Mouse (Mus musculus) heart, embryonic 14.5 days (tissue): ENCODE measurements at regions not wholly inside any gene's neighbourhood (a gene's known extent, or its start where the extent isn't known, plus 50 kb on each side); places are given as distances from the start of the nearest gene placed in this dataset.
A peak's percentile ranks its signal among the peaks of the same experiment; 100 is the strongest.

Source experiments
- ATAC-seq: fragments of 200-750 bp; cut with Nextera tagmentation; 2 replicates; pipeline ENCODE4 v1.8.0; 2017; ENCODE audit warnings: low read depth, moderate TSS enrichment; ENCODE audit not compliant: insufficient number of reproducible peaks, insufficient read depth, low FRiP score
- H3K27ac ChIP-seq, 2 experiments: fragments of 200-500 bp in 1 of 2; fragments of 300-500 bp in 1 of 2; sonication (generic) in 1 of 2; replicated peaks in 1 of 2; 2 replicates each; pipeline ENCODE4 v1.5.1; 2012 to 2014; ENCODE audit warnings: low read depth in 2 of 2, low read length in 2 of 2, control low read depth in 1 of 2, mild to moderate bottlenecking in 1 of 2, mixed read lengths in 1 of 2; ENCODE audit not compliant: control insufficient read depth in 1 of 2, insufficient read depth in 1 of 2
- H3K27me3 ChIP-seq: fragments of 300-500 bp; sonication (generic); 2 replicates; pipeline ENCODE4 v1.6.1; 2014; ENCODE audit warnings: mild to moderate bottlenecking, low read length, control low read depth; ENCODE audit not compliant: control insufficient read depth, insufficient read depth
- H3K36me3 ChIP-seq: fragments of 300-500 bp; sonication (generic); 2 replicates; pipeline ENCODE4 v1.6.1; 2014; ENCODE audit warnings: mild to moderate bottlenecking, control low read depth, low read length, mixed read lengths; ENCODE audit not compliant: control insufficient read depth, insufficient read depth
- H3K4me1 ChIP-seq, 2 experiments: fragments of 200-500 bp in 1 of 2; fragments of 300-500 bp in 1 of 2; sonication (generic) in 1 of 2; 2 replicates each; pipeline ENCODE4 v1.6.1; 2012 to 2014; ENCODE audit warnings: low read length in 2 of 2, control low read depth in 1 of 2, mixed read lengths in 1 of 2; ENCODE audit not compliant: control insufficient read depth in 2 of 2, insufficient read depth in 2 of 2
- H3K4me2 ChIP-seq: fragments of 300-500 bp; sonication (generic); 2 replicates; pipeline ENCODE4 v1.6.1; 2014; ENCODE audit warnings: mild to moderate bottlenecking, low read length
- H3K4me3 ChIP-seq, 2 experiments: fragments of 200-500 bp in 1 of 2; fragments of 300-500 bp in 1 of 2; sonication (generic) in 1 of 2; 2 replicates each; pipeline ENCODE4 v1.5.1; 2012 to 2014; ENCODE audit warnings: low read length in 2 of 2, mild to moderate bottlenecking in 2 of 2, control low read depth in 1 of 2, low read depth in 1 of 2, moderate library complexity in 1 of 2; ENCODE audit not compliant: control insufficient read depth in 1 of 2, insufficient read depth in 1 of 2
- H3K9ac ChIP-seq: fragments of 300-500 bp; sonication (generic); 2 replicates; pipeline ENCODE4 v1.6.1; 2014; ENCODE audit warnings: mild to moderate bottlenecking, low read length
- H3K9me3 ChIP-seq: fragments of 300-500 bp; sonication (generic); 2 replicates; pipeline ENCODE4 v1.6.1; 2016; ENCODE audit warnings: low read length, control low read depth; ENCODE audit not compliant: control insufficient read depth
- WGBS: fragments of 180-500 bp; shearing (Covaris S2); extraction: QIAGEN DNeasy Blood & Tissue Kit; methylation state at CpG from one replicate; pipeline ENCODE4 v1.1.7; 2014; 5-methylcytosine and 5-hydroxymethylcytosine counted together

- no peak overlapping the region for H3K4me2 ChIP-seq
- H3K4me1 ChIP-seq = peaks cover 2% of the 10 kb centered on the region in 2 experiments
- H3K9ac ChIP-seq = no peak overlapping the region
- H3K27ac ChIP-seq = no peak overlapping the region
- H3K27me3 ChIP-seq = no peaks in the 10 kb centered on the region
- WGBS = 82% methylated on average over 9 of the region's 9 CpGs
- H3K36me3 ChIP-seq = no peaks in the 10 kb centered on the region
- no peaks in the 10 kb centered on the region for H3K9me3 ChIP-seq
- ATAC-seq = no peak
- no peak overlapping the region for H3K4me3 ChIP-seq
Observed at GRCm38 (mm10) chr3:130884393-130884792, 154.2 kb upstream of the Rpl34 start.

GRCm38 (mm10) chr3:130883928-130884327 lies 153.7 kb upstream of the Rpl34 start:
- H3K27ac ChIP-seq = no peak overlapping the region
- WGBS = 35% methylated on average over 4 of the region's 4 CpGs
- ATAC-seq = no peak

GRCm38 (mm10) chr3:130883319-130883718 lies 153.1 kb upstream of the Rpl34 start:
- WGBS = 70% methylated on average over 6 of the region's 6 CpGs
- H3K36me3 ChIP-seq = no peaks in the 10 kb centered on the region
- no peaks in the 10 kb centered on the region for H3K9me3 ChIP-seq
- no peak overlapping the region for H3K4me3 ChIP-seq
- no peaks in the 10 kb centered on the region for H3K27me3 ChIP-seq
- no peak overlapping the region for H3K27ac ChIP-seq
- H3K4me1 ChIP-seq = peaks cover 8 to 13% of the 10 kb centered on the region in 2 experiments
- no peak overlapping the region for H3K4me2 ChIP-seq
- no peak overlapping the region for H3K9ac ChIP-seq
- no peak for ATAC-seq

More at GRCm38 (mm10) chr3:130883928-130884327, 153.7 kb upstream of the Rpl34 start:
- Histone ChIP-seq H3K4me2 (no peak overlapping the region), H3K36me3 (no peaks in the 10 kb centered on the region), H3K4me1 (peaks cover 6 to 7% of the 10 kb centered on the region in 2 experiments), H3K9me3 (no peaks in the 10 kb centered on the region), H3K4me3 (no peak overlapping the region), H3K9ac (no peak overlapping the region), H3K27me3 (no peaks in the 10 kb centered on the region)

DNA sequence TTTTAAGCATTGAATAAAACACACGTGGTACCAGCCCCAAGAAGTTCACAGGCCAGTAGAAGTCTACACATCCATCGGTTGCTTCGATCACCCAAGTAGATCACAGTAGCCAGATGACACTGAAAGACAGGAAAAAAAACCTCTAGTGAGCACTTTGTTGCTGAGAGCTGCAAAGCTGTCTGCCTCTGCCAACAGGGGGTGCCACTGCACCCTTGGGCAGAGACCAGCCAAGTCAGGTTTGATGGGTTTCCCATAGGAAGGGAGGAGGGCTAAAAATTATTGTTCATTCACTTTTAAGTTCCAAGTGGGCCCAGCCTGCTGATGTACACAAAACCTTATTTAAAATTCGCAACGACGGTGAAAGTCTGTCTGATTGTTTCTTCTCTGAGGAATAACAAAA lies 150.3 kb upstream of the Rpl34 start:
- Histone ChIP-seq H3K4me1 (peaks cover 12 to 17% of the 10 kb centered on the region in 2 experiments), H3K4me2 (no peak overlapping the region), H3K36me3 (no peaks in the 10 kb centered on the region), H3K4me3 (no peak overlapping the region), H3K27me3 (no peaks in the 10 kb centered on the region), H3K9me3 (no peaks in the 10 kb centered on the region), H3K9ac (no peak overlapping the region), H3K27ac (no peak overlapping the region)
- no peak for ATAC-seq
- WGBS = 81% methylated on average over 6 of the region's 6 CpGs

- Histone ChIP-seq H3K4me1 (peaks cover 12 to 17% of the 10 kb centered on the region in 2 experiments), H3K4me2 (peak overlapping the region; percentile 48), H3K27ac (peak overlapping the region in 1 of 2 experiments; percentile 14; a peak in 1 of 4 replicates), H3K4me3 (0 out of 4 replicates have a peak overlapping the region, but pooled peaks of 1 of the 2 experiments have one; percentile 13), H3K36me3 (no peaks in the 10 kb centered on the region), H3K27me3 (no peaks in the 10 kb centered on the region), H3K9me3 (no peaks in the 10 kb centered on the region), H3K9ac (no peak overlapping the region)
- 0 out of 2 replicates have a peak, but pooled peaks have one; percentile 43 for ATAC-seq
- 10% methylated on average over 8 of the region's 8 CpGs for WGBS
Observed at GRCm38 (mm10) chr3:130879463-130879862, 149.3 kb upstream of the Rpl34 start.

GRCm38 (mm10) chr3:130878834-130879233 lies 148.6 kb upstream of the Rpl34 start:
- no peak for ATAC-seq
- Histone ChIP-seq H3K36me3 (no peaks in the 10 kb centered on the region), H3K4me3 (no peak overlapping the region), H3K27me3 (no peaks in the 10 kb centered on the region), H3K27ac (peak overlapping the region; percentile 13 to 14; a peak in 1 of 4 replicates), H3K9me3 (no peaks in the 10 kb centered on the region), H3K9ac (no peak overlapping the region), H3K4me2 (peak overlapping the region; percentile 48), H3K4me1 (peaks cover 12 to 17% of the 10 kb centered on the region in 2 experiments)
- 40% methylated on average over 7 of the region's 7 CpGs for WGBS

- H3K4me2 ChIP-seq = no peak overlapping the region
- no peak for ATAC-seq
- no peaks in the 10 kb centered on the region for H3K27me3 ChIP-seq
- WGBS = 40% methylated on average over 5 of the region's 5 CpGs
- H3K9ac ChIP-seq = no peak overlapping the region
- peaks cover 14 to 17% of the 10 kb centered on the region in 2 experiments for H3K4me1 ChIP-seq
- H3K4me3 ChIP-seq = no peak overlapping the region
- 0 out of 4 replicates have a peak overlapping the region, but pooled peaks of 1 of the 2 experiments have one; percentile 9 for H3K27ac ChIP-seq
- H3K36me3 ChIP-seq = no peaks in the 10 kb centered on the region
- no peaks in the 10 kb centered on the region for H3K9me3 ChIP-seq
Observed at GRCm38 (mm10) chr3:130877981-130878380, 147.8 kb upstream of the Rpl34 start.

- no peak overlapping the region for H3K9ac ChIP-seq
- no peaks in the 10 kb centered on the region for H3K36me3 ChIP-seq
- H3K9me3 ChIP-seq = no peaks in the 10 kb centered on the region
- peaks cover 6 to 9% of the 10 kb centered on the region in 2 experiments for H3K4me1 ChIP-seq
- no peak overlapping the region for H3K4me3 ChIP-seq
- H3K27me3 ChIP-seq = no peaks in the 10 kb centered on the region
- no peak overlapping the region for H3K27ac ChIP-seq
- WGBS = 77% methylated on average over 11 of the region's 11 CpGs
- H3K4me2 ChIP-seq = no peak overlapping the region
- no peak for ATAC-seq
Observed at GRCm38 (mm10) chr3:130873745-130874144, 143.5 kb upstream of the Rpl34 start.
